Mouse (Mus musculus) MEL (cell line): ENCODE measurements at regions not wholly inside any gene's neighbourhood (a gene's known extent, or its start where the extent isn't known, plus 50 kb on each side); places are given as distances from the start of the nearest gene placed in this dataset.

Source experiments
- CHD1 ChIP-seq: IDR thresholded peaks from 2 replicates; pipeline ENCODE4 v1.6.1; 2012; ENCODE audit warnings: low read depth, mild to moderate bottlenecking, inconsistent platforms, low read length, improper control_type of control experiment
- CHD2 ChIP-seq: IDR thresholded peaks from 2 replicates; pipeline ENCODE4 v1.6.1; 2011; ENCODE audit warnings: low read length, improper control_type of control experiment
- CTCF ChIP-seq, 3 experiments: IDR thresholded peaks in 2 of 3; conservative IDR thresholded peaks in 1 of 3; 2 replicates each; pipeline ENCODE4 v1.5.1; 2011 to 2012; ENCODE audit warnings: low read length in 3 of 3, low read depth in 2 of 3, mild to moderate bottlenecking in 2 of 3, improper control_type of control experiment in 1 of 3, inconsistent platforms in 1 of 3, mixed read lengths in 1 of 3, moderate library complexity in 1 of 3; ENCODE audit not compliant: control insufficient read depth in 1 of 3, insufficient read depth in 1 of 3, poor library complexity in 1 of 3, severe bottlenecking in 1 of 3
- ELF1 ChIP-seq: IDR thresholded peaks from 2 replicates; pipeline ENCODE4 v1.6.1; 2014; ENCODE audit warnings: low read depth, mild to moderate bottlenecking, inconsistent platforms, low read length, improper control_type of control experiment, moderate library complexity
- ETS1 ChIP-seq: IDR thresholded peaks from 2 replicates; pipeline ENCODE4 v1.6.1; 2012; ENCODE audit warnings: low read depth, mild to moderate bottlenecking, inconsistent platforms, low read length, improper control_type of control experiment, moderate library complexity
- GATA1 ChIP-seq: IDR thresholded peaks from 2 replicates; pipeline ENCODE4 v1.6.1; 2011; ENCODE audit warnings: low read depth, low read length, improper control_type of control experiment
- MXI1 ChIP-seq: IDR thresholded peaks from 2 replicates; pipeline ENCODE4 v1.6.1; 2011; ENCODE audit warnings: mild to moderate bottlenecking, low read depth, low read length, improper control_type of control experiment
- POLR2AphosphoS2 ChIP-seq: IDR thresholded peaks from 2 replicates; pipeline ENCODE4 v1.6.1; 2011; ENCODE audit warnings: low read length, improper control_type of control experiment
- RCOR1 ChIP-seq: IDR thresholded peaks from 2 replicates; pipeline ENCODE4 v1.6.1; 2012; ENCODE audit warnings: low read depth, mild to moderate bottlenecking, inconsistent platforms, low read length, improper control_type of control experiment
- SIN3A ChIP-seq: IDR thresholded peaks from 2 replicates; pipeline ENCODE4 v1.6.1; 2012; ENCODE audit warnings: low read length, improper control_type of control experiment, inconsistent platforms
- ZKSCAN1 ChIP-seq: IDR thresholded peaks from 2 replicates; pipeline ENCODE4 v1.6.1; 2012; ENCODE audit warnings: low read depth, mild to moderate bottlenecking, inconsistent platforms, low read length, improper control_type of control experiment, moderate library complexity
- ZMIZ1 ChIP-seq: IDR thresholded peaks from 2 replicates; pipeline ENCODE4 v1.6.1; 2012; ENCODE audit warnings: low read depth, mild to moderate bottlenecking, inconsistent platforms, low read length, improper control_type of control experiment, moderate library complexity
- ZNF384 ChIP-seq: IDR thresholded peaks from 2 replicates; pipeline ENCODE4 v1.6.1; 2012; ENCODE audit warnings: low read depth, mild to moderate bottlenecking, inconsistent platforms, low read length, improper control_type of control experiment

DNA sequence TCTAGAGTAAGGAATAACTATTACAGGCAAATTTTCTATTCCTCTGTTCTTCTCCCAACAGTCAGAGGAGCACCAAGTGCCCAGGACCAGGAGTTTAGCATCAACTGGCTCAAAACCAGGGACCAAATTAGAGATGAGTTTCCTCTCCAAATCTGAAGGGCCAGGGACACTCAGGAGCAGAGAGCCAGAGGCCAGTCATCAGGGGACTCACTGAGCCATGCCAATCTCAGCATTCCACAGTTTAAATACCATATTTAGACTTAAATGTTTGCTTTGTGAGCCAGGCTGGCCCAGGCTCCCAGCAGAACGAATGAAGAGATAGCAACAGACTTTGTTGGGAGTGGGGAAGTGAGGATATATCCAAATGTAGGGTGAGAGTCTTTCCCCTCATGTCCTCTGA lies 153.8 kb downstream of the Opa1 start:
- TF ChIP-seq ZKSCAN1 (no peak), ZMIZ1 (no peak), SIN3A (no peak), ZNF384 (no peak), CTCF (IDR thresholded peaks at IDR 0.05 in 2 of 3, conservative IDR thresholded peaks at IDR 0.05 in 1 of 3; ENCODE audit: control insufficient read depth in 1 of 3, insufficient read depth in 1 of 3, low read depth in 2 of 3, low read length in 3 of 3, poor library complexity in 1 of 3, severe bottlenecking in 1 of 3) (no peak), POLR2AphosphoS2 (no peak), ETS1 (no peak), CHD2 (no peak), RCOR1 (no peak), MXI1 (no peak), GATA1 (no peak), ELF1 (no peak), CHD1 (no peak)
